Mouse (Mus musculus): Measurements from ENCODE around the gene Bex4. TPM values are rescaled to one million over a fixed set of nuclear protein-coding genes. Genes with fewer than 3 reads are reported as not detected.
"Not testable (repeated sequence)": the region's sequence is repeated elsewhere in the genome, so short reads cannot be mapped to it uniquely, and the experiment has no call there.

Bex4 gene
- polyA plus RNA-seq, 1 experiment from 2014 or later, result 152 TPM

DNA sequence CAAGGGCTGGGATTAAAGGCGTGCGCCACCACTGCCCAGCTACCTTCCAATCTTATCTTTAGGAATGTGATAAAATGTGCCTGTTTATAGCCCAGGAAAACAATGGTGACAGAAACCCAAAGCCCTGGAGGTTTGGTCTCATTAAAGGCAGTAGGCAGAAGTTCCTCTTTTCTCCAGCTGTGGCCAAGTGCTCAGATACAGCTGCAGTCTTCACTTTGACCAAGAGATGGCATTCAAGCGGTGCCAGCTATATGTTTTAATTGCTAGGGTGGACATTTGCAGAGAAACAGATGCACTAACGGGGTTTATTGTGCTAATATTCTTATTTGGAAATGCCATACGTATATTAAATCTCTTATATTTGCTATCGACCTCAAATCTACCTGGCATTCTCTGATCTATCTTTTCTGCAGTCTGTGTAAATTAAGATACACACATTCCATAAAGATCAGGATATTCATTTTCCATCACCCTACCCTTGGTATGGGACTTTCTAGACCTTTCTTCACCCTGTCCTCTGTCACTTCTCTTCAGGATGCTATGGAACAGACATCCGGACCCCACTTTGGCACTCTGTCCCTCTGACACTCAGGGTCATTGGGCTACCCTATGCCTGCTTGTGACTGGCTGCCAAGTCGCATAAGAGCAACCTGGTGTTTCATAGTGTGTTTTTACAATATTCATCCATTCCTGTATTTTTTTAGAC, 11.6 kb upstream of the Bex4 start:
- H3K9me3 ChIP-seq (ENCODE audit: control insufficient read depth, low read length), result no peaks in the 10 kb centered on the region
- no peak overlapping the region for H3K4me3 ChIP-seq (ENCODE audit: low read depth, low read length)
- WGBS, result 60% methylated on average over 8 of the region's 8 CpGs
- H3K27me3 ChIP-seq (ENCODE audit: control insufficient read depth, insufficient read depth, low read length), result no peaks in the 10 kb centered on the region
- H3K27ac ChIP-seq (ENCODE audit: low read depth, low read length), result no peak overlapping the region
- peak; percentile 38; the same call in 1 of the 2 replicates for ATAC-seq (ENCODE audit: low read depth)
- no peak overlapping the region for H3K9ac ChIP-seq (replicated peaks; ENCODE audit: low read depth, low read length)
- no peaks in the 10 kb centered on the region for H3K36me3 ChIP-seq (ENCODE audit: control insufficient read depth, insufficient read depth, low read length)
- H3K4me1 ChIP-seq (ENCODE audit: control insufficient read depth, insufficient read depth, low read length), result no peaks in the 10 kb centered on the region
- no peak overlapping the region for H3K4me2 ChIP-seq (ENCODE audit: low read depth, low read length)

DNA sequence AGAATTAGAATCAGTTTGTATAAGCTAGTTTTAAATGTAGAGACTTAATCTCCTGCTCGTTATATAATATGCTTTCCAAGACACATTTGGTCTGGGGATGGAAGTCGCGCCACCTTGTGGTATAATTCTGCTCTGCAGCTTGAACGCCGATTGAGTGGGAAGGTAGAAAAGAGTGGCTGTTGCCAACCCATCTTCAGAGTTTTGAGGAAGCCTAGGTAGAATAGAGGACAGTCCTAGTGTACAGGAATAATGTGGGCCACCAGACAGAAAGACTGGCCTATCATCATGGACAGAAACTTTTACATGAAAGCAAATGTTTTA, 11.1 kb upstream of the Bex4 start:
- Histone ChIP-seq H3K27me3 (ENCODE audit: control insufficient read depth, insufficient read depth, low read length) (no peaks in the 10 kb centered on the region), H3K9ac (replicated peaks; ENCODE audit: low read depth, low read length) (no peak overlapping the region), H3K4me3 (ENCODE audit: low read depth, low read length) (no peak overlapping the region), H3K9me3 (ENCODE audit: control insufficient read depth, low read length) (no peaks in the 10 kb centered on the region), H3K27ac (ENCODE audit: low read depth, low read length) (no peak overlapping the region), H3K36me3 (ENCODE audit: control insufficient read depth, insufficient read depth, low read length) (no peaks in the 10 kb centered on the region), H3K4me2 (ENCODE audit: low read depth, low read length) (no peak overlapping the region), H3K4me1 (ENCODE audit: control insufficient read depth, insufficient read depth, low read length) (no peaks in the 10 kb centered on the region)
- 0 out of 2 replicates have a peak, but pooled peaks have one; percentile 34 for ATAC-seq (ENCODE audit: low read depth)
- WGBS, result 19% methylated on average over 5 of the region's 5 CpGs

- H3K36me3 ChIP-seq (ENCODE audit: control insufficient read depth, insufficient read depth, low read length), result no peaks in the 10 kb centered on the region
- no peaks in the 10 kb centered on the region for H3K27me3 ChIP-seq (ENCODE audit: control insufficient read depth, insufficient read depth, low read length)
- no peak overlapping the region for H3K4me3 ChIP-seq (ENCODE audit: low read depth, low read length)
- no peak overlapping the region for H3K4me2 ChIP-seq (ENCODE audit: low read depth, low read length)
- no peaks in the 10 kb centered on the region for H3K4me1 ChIP-seq (ENCODE audit: control insufficient read depth, insufficient read depth, low read length)
- no peak overlapping the region for H3K9ac ChIP-seq (replicated peaks; ENCODE audit: low read depth, low read length)
- H3K9me3 ChIP-seq (ENCODE audit: control insufficient read depth, low read length), result no peaks in the 10 kb centered on the region
- no peak overlapping the region for H3K27ac ChIP-seq (ENCODE audit: low read depth, low read length)
- ATAC-seq (ENCODE audit: low read depth), result no peak
- WGBS, result 94% methylated on average over 4 of the region's 4 CpGs
These were observed 3.2 kb upstream of the Bex4 start for GRCm38 (mm10) chrX:136135559-136135958.

DNA sequence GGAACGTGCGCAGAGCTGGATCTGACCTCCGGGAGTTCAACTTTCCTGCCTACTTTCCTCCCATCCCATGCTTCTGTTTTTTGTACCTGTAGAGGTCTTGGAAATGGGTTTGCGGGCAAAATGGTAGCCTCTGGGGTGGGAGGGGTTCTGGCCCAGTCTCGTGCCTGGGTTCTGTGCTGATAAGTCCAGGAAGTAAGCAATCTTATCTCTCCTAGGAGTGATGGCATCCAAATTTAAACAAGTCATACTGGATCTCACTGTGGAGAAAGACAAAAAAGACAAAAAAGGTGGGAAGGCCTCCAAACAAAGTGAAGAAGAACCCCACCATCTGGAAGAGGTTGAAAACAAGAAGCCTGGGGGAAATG, 826 bp downstream of the Bex4 start:
- Histone ChIP-seq H3K4me3 (ENCODE audit: low read depth, low read length) (peak overlapping the region; percentile 27), H3K9ac (replicated peaks; ENCODE audit: low read depth, low read length) (peak overlapping the region; percentile 28; the same call in 1 of the 2 replicates), H3K4me2 (ENCODE audit: low read depth, low read length) (peak overlapping the region; percentile 44)
- not testable (repeated sequence) for ATAC-seq (ENCODE audit: low read depth); H3K36me3 ChIP-seq (ENCODE audit: control insufficient read depth, insufficient read depth, low read length); H3K9me3 ChIP-seq (ENCODE audit: control insufficient read depth, low read length); H3K4me1 ChIP-seq (ENCODE audit: control insufficient read depth, insufficient read depth, low read length); H3K27ac ChIP-seq (ENCODE audit: low read depth, low read length); H3K27me3 ChIP-seq (ENCODE audit: control insufficient read depth, insufficient read depth, low read length)
- WGBS, result 28% methylated on average over 5 of the region's 5 CpGs

DNA sequence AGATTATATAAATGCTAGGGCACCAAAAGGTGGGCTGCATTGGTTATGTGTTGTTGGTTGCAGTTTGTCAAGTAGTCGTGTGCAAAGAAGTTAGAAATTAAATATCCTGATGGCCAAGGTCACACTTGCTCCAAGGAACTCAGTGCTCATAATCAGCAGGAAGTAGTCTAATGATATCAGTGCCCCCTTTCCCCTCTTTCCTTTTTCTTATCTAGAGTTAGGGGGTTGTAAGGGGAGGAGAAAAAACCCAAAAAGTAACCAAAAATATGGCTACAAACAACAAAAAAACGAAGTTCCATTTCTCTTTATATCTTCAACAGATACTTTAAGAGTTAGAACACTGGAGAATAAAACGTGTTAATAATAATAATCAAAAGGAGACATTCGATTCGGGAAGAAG, 2.6 kb downstream of the Bex4 start:
- Histone ChIP-seq H3K36me3 (ENCODE audit: control insufficient read depth, insufficient read depth, low read length) (no peaks in the 10 kb centered on the region), H3K4me1 (ENCODE audit: control insufficient read depth, insufficient read depth, low read length) (no peaks in the 10 kb centered on the region), H3K9ac (replicated peaks; ENCODE audit: low read depth, low read length) (no peak overlapping the region), H3K4me3 (ENCODE audit: low read depth, low read length) (no peak overlapping the region), H3K27me3 (ENCODE audit: control insufficient read depth, insufficient read depth, low read length) (no peaks in the 10 kb centered on the region), H3K9me3 (ENCODE audit: control insufficient read depth, low read length) (no peaks in the 10 kb centered on the region), H3K27ac (ENCODE audit: low read depth, low read length) (no peak overlapping the region), H3K4me2 (ENCODE audit: low read depth, low read length) (no peak overlapping the region)
- whole genome bisulfite sequencing, result 85% methylated on average over 5 of the region's 5 CpGs
- no peak for ATAC-seq (ENCODE audit: low read depth)

DNA sequence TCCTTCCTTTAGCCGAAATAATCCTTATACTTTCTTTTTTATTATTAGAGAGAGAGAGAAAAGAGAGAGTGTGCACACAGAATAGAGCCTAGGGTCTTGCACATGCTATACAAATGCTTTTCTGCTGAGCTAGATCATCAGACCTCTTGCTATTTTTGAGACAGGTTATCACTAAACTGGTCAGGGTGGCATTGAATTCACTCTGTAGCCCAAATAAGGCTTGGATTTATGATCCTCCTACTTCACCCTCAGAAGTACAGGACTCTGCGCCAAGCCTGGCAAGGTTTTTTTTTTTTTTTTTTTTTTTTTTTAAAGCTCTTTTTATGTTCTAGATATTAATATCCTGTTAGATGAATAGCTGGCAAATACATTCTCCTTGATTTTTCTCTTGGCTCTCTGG, 4.9 kb downstream of the Bex4 start:
- H3K4me2 ChIP-seq (ENCODE audit: low read depth, low read length), result no peak overlapping the region
- no peaks in the 10 kb centered on the region for H3K27me3 ChIP-seq (ENCODE audit: control insufficient read depth, insufficient read depth, low read length)
- H3K36me3 ChIP-seq (ENCODE audit: control insufficient read depth, insufficient read depth, low read length), result no peaks in the 10 kb centered on the region
- H3K9me3 ChIP-seq (ENCODE audit: control insufficient read depth, low read length), result no peaks in the 10 kb centered on the region
- H3K4me3 ChIP-seq (ENCODE audit: low read depth, low read length), result no peak overlapping the region
- no peaks in the 10 kb centered on the region for H3K4me1 ChIP-seq (ENCODE audit: control insufficient read depth, insufficient read depth, low read length)
- H3K9ac ChIP-seq (replicated peaks; ENCODE audit: low read depth, low read length), result no peak overlapping the region
- ATAC-seq (ENCODE audit: low read depth), result no peak
- no peak overlapping the region for H3K27ac ChIP-seq (ENCODE audit: low read depth, low read length)
- 90% methylated on average over 2 of the region's 2 CpGs for WGBS

DNA sequence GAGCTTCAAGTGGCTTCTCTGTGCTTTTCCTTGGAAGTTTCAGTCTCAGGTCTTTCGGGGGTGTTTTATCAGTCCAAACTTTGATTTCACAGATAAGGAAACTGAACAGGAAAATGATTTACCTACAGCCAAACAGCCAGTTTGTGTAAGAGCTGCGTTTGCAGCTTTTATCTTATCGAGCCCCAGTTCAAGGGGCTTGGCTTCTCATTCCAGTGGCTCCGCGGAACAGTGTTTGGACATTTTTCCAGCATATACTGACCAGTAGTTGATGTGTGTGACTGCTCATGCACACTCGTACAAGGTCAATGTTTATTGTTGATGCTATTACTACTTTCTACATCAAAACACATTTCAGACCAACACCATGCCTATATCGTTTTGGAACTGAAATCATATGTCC, 5.4 kb downstream of the Bex4 start:
- ATAC-seq (ENCODE audit: low read depth), result no peak
- Histone ChIP-seq H3K36me3 (ENCODE audit: control insufficient read depth, insufficient read depth, low read length) (no peaks in the 10 kb centered on the region), H3K4me2 (ENCODE audit: low read depth, low read length) (no peak overlapping the region), H3K9ac (replicated peaks; ENCODE audit: low read depth, low read length) (no peak overlapping the region), H3K27ac (ENCODE audit: low read depth, low read length) (no peak overlapping the region), H3K9me3 (ENCODE audit: control insufficient read depth, low read length) (no peaks in the 10 kb centered on the region), H3K27me3 (ENCODE audit: control insufficient read depth, insufficient read depth, low read length) (no peaks in the 10 kb centered on the region), H3K4me3 (ENCODE audit: low read depth, low read length) (no peak overlapping the region), H3K4me1 (ENCODE audit: control insufficient read depth, insufficient read depth, low read length) (no peaks in the 10 kb centered on the region)
- WGBS, result 86% methylated on average over 7 of the region's 7 CpGs

DNA sequence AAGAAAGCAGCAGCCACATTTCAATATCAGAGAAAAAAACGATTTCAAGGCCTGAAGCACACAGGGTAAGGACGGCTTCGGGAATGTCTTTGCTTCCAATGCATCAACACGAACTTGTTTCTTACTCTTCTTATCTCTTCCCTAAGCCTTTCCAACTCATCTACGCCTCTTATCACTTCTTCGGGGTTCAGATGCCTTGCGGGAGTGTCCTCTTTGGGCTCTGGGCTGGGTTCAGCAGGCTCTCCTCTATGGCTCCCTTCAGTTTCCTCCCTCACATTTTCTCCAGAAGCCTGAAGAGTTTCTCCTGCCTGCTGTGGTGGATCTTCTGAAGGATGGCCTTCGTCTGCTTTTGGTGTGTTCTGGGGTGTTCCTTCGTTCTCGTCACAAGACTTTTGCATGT, 31.8 kb downstream of the Bex4 start:
- no peaks in the 10 kb centered on the region for H3K9me3 ChIP-seq (ENCODE audit: control insufficient read depth, low read length)
- no peaks in the 10 kb centered on the region for H3K36me3 ChIP-seq (ENCODE audit: control insufficient read depth, insufficient read depth, low read length)
- no peak overlapping the region for H3K9ac ChIP-seq (replicated peaks; ENCODE audit: low read depth, low read length)
- H3K4me3 ChIP-seq (ENCODE audit: low read depth, low read length), result peak overlapping the region; percentile 49; the same call in 1 of the 2 replicates
- no peaks in the 10 kb centered on the region for H3K4me1 ChIP-seq (ENCODE audit: control insufficient read depth, insufficient read depth, low read length)
- peak overlapping the region; percentile 50; the same call in 1 of the 2 replicates for H3K4me2 ChIP-seq (ENCODE audit: low read depth, low read length)
- H3K27ac ChIP-seq (ENCODE audit: low read depth, low read length), result no peak overlapping the region
- no peak for ATAC-seq (ENCODE audit: low read depth)
- WGBS, result 68% methylated on average over 10 of the region's 10 CpGs
- no peaks in the 10 kb centered on the region for H3K27me3 ChIP-seq (ENCODE audit: control insufficient read depth, insufficient read depth, low read length)

DNA sequence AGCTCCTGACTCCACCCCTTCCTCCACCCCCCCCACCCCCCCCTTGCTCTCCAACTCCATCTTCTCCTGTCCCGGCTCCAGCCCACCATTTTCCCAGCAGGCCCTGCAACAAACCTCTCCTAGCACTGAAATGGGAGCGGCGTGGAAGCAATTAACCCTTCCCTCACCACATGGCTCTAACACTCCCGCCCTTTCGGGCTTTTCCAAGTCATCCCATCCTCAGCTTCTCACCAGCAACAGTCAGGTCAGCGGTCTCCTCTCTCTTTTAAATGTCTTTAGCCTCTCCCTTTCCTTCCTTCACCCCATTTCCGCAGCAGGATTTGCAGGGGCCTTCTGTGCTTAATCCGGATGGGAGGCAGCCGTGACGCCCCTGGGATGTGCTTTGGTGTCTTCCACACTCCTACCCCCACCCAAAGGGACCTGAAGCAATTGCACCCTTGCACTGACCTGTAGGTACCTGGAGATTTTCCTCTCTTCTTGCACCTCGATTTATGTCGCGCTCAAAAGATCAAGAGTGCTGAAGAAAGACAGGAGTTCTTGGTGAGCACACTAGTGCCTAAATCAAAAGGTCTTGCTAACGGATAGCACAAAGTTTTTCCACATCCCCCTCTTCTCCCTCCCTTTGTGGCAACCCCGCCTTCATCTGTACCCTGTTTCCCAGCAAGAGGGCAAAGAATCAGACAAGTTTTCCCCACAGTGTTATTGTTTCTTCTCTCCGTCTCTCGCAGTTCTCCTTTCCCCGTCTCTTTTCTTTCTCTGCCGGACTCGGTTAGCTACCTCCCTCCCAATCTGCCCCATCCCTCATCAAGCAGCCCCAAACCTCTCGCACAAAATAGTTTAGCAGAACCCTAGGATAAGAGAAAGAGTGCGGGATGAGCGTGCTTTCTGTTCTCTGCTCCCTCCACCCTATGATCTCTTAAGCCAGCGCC, 32.7 kb downstream of the Bex4 start:
- Histone ChIP-seq H3K36me3 (ENCODE audit: control insufficient read depth, insufficient read depth, low read length) (no peaks in the 10 kb centered on the region), H3K4me2 (ENCODE audit: low read depth, low read length) (peak overlapping the region; percentile 50), H3K27ac (ENCODE audit: low read depth, low read length) (peak overlapping the region; percentile 85), H3K4me1 (ENCODE audit: control insufficient read depth, insufficient read depth, low read length) (no peaks in the 10 kb centered on the region), H3K27me3 (ENCODE audit: control insufficient read depth, insufficient read depth, low read length) (no peaks in the 10 kb centered on the region), H3K9ac (replicated peaks; ENCODE audit: low read depth, low read length) (peak overlapping the region; percentile 56), H3K4me3 (ENCODE audit: low read depth, low read length) (peak overlapping the region; percentile 49), H3K9me3 (ENCODE audit: control insufficient read depth, low read length) (no peaks in the 10 kb centered on the region)
- 12% methylated on average over 24 of the region's 24 CpGs for WGBS
- peak; percentile 81 for ATAC-seq (ENCODE audit: low read depth)

Data from neural tube, embryonic 14.5 days (tissue).